Mouse (Mus musculus) lung, postnatal 0 days (tissue): Measurements from ENCODE around the gene Fmnl1. TPM values are rescaled to one million over a fixed set of nuclear protein-coding genes. Genes with fewer than 3 reads are reported as not detected.
A peak's percentile ranks its signal among the peaks of the same experiment; 100 is the strongest.

Experiments
- ATAC-seq: fragments of 200-750 bp; cut with Nextera tagmentation; 2 replicates; pipeline ENCODE4 v1.8.0; 2017; ENCODE audit warnings: moderate library complexity
- DNase-seq: peaks from one replicate; pipeline ENCODE4 v3.0.0-alpha.2; 2016; ENCODE audit warnings: low spot score
- H3K27ac ChIP-seq: fragments of 300-500 bp; sonication (generic); 2 replicates; pipeline ENCODE4 v1.5.1; 2014; ENCODE audit warnings: antibody characterized with exemption, mild to moderate bottlenecking, low read length, mixed read lengths
- H3K27me3 ChIP-seq: fragments of 300-500 bp; sonication (generic); replicated peaks from 2 replicates; pipeline ENCODE4 v1.6.1; 2014; ENCODE audit warnings: low read length, mixed read lengths; ENCODE audit not compliant: insufficient read depth
- H3K36me3 ChIP-seq: fragments of 300-500 bp; sonication (generic); 2 replicates; pipeline ENCODE4 v1.6.1; 2014; ENCODE audit warnings: low read length, mixed read lengths; ENCODE audit not compliant: insufficient read depth
- H3K4me1 ChIP-seq: fragments of 300-500 bp; sonication (generic); 2 replicates; pipeline ENCODE4 v1.6.1; 2014; ENCODE audit warnings: antibody characterized with exemption, low read depth, low read length, mixed read lengths; ENCODE audit not compliant: insufficient read depth
- H3K4me2 ChIP-seq: fragments of 300-500 bp; sonication (generic); replicated peaks from 2 replicates; pipeline ENCODE4 v1.6.1; 2014; ENCODE audit warnings: low read depth, mild to moderate bottlenecking, low read length, moderate library complexity, mixed read lengths
- H3K4me3 ChIP-seq: fragments of 300-500 bp; sonication (generic); 2 replicates; pipeline ENCODE4 v1.5.1; 2014; ENCODE audit warnings: low read depth, low read length
- H3K9ac ChIP-seq: fragments of 300-500 bp; sonication (generic); replicated peaks from 2 replicates; pipeline ENCODE4 v1.6.1; 2014; ENCODE audit warnings: low read depth, mild to moderate bottlenecking
- H3K9me3 ChIP-seq: fragments of 300-500 bp; sonication (generic); 2 replicates; pipeline ENCODE4 v1.6.1; 2016; ENCODE audit warnings: low read length, mixed read lengths
- CTCF ChIP-seq: IDR thresholded peaks from 2 replicates; pipeline ENCODE4 v1.5.1; 2016; ENCODE audit warnings: antibody characterized with exemption, mild to moderate bottlenecking
- EP300 ChIP-seq: IDR thresholded peaks from 2 replicates; pipeline ENCODE4 v1.6.1; 2016; ENCODE audit warnings: antibody characterized with exemption, mild to moderate bottlenecking, control low read depth
- WGBS: fragments of 180-500 bp; shearing (Covaris S2); extraction: QIAGEN DNeasy Blood & Tissue Kit; methylation state at CpG from one replicate; pipeline ENCODE4 v1.1.7; 2014; 5-methylcytosine and 5-hydroxymethylcytosine counted together
- polyA plus RNA-seq: library from polyadenylated mRNA; unstranded; fragments of >200 nt; fragmentation: Nextera tagmentation; extraction: Ambion mirVana; gene quantifications from 2 replicates; pipeline ENCODE4 v1.2.1, GENCODE M21; 2015

Fmnl1 gene
- polyA plus RNA-seq, 1 experiment from 2014 or later: 4.1 TPM

DNA sequence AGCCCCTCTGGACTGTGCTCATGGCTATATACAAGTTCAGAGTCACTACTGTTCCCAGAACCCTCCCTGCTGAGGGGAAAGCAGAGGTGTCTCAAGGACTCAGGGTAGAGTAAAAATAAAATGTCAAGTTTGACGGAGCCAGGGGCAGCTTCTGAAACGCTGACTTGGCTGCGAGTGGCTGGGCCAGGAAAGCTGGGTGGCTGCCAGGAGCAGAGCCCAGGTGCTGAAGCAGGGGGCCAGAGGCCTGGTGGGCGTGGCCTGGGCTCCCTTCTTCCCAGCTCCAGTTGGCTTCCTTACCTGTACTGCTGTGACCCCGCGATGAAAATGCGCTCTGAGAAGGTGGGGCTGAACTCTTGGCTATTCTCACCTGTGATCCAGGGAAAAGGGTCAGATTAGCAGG is 69.8 kb downstream of the Fmnl1 start:
- ATAC-seq (peak; percentile 32), DNase-seq (peak; percentile 72)
- peaks cover 5% of the 10 kb centered on the region; the same call in 1 of the 2 replicates for H3K4me1 ChIP-seq
- H3K36me3 ChIP-seq: peaks cover 25% of the 10 kb centered on the region; the same call in 1 of the 2 replicates
- TF ChIP-seq CTCF (no peak), EP300 (no peak)
- no peaks in the 10 kb centered on the region for H3K27me3 ChIP-seq
- no peaks in the 10 kb centered on the region for H3K9me3 ChIP-seq
- H3K4me2 ChIP-seq: no peak overlapping the region
- H3K4me3 ChIP-seq: no peak overlapping the region
- H3K9ac ChIP-seq: no peak overlapping the region
- peak overlapping the region; percentile 26; the same call in 1 of the 2 replicates for H3K27ac ChIP-seq
- 28% methylated on average over 5 of the region's 7 CpGs for WGBS

DNA sequence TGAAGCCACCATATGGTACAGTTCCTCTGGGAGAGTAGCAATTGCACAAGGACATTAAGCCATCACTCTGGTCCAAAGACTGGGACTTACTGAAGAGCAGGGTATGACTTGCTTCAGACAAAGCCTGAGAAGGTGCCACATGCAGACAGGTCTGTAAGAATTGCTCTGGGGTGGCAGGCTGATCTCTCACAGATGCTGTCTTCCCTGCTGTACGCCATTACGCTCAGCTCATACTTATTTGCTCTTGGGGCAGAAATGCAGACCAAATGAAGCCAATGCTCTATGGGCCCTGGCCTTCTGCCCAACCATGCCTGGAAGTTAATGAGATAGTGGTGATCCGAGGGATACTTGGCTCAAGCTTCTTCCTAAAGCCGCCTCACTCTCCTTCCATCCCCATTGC is 73.9 kb downstream of the Fmnl1 start:
- DNase-seq: peak; percentile 82
- H3K27me3 ChIP-seq: no peaks in the 10 kb centered on the region
- H3K9ac ChIP-seq: no peak overlapping the region
- no peak overlapping the region for H3K4me2 ChIP-seq
- H3K9me3 ChIP-seq: no peaks in the 10 kb centered on the region
- no peaks in the 10 kb centered on the region for H3K36me3 ChIP-seq
- H3K4me1 ChIP-seq: peaks cover 23% of the 10 kb centered on the region; the same call in 1 of the 2 replicates
- H3K4me3 ChIP-seq: no peak overlapping the region
- TF ChIP-seq CTCF: no peak
- TF ChIP-seq EP300: no peak
- ATAC-seq: peak; percentile 27
- WGBS: 66% methylated on average over 4 of the region's 4 CpGs
- no peak overlapping the region for H3K27ac ChIP-seq

DNA sequence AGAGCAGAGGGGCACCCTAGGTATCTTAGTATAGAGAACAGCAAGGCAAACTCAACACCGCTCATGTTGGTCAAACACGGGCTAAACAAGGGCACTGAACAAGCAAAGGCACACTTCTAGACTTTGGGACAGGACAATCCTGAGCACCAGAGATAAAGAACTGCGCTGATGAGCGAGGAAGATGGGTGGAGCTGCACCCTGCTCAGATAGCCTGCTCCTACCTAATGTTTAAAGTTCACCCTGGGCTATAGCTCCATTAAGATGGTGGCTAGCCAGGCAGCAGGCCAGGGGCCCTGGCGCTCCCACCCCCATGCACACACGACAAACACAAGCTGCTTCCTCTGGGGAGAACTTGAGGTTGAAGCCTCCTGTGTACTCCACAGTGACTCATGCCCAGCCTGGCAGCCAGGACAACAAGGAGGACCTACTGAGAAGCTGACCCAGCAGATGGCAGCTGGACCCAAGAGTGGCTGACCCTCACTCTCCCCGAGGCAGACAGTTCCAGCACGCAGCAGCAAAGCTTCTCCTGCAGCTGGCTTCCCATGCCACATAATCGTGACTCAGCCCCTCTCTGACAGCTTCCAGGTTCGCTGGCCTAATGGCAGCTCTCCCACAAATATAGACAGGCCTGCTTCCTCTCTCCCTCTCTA is 75.3 kb downstream of the Fmnl1 start:
- Histone ChIP-seq H3K9me3 (no peaks in the 10 kb centered on the region), H3K4me3 (no peak overlapping the region), H3K4me2 (no peak overlapping the region), H3K36me3 (no peaks in the 10 kb centered on the region), H3K27me3 (no peaks in the 10 kb centered on the region), H3K4me1 (peaks cover 23% of the 10 kb centered on the region; the same call in 1 of the 2 replicates), H3K27ac (peak overlapping the region; percentile 66), H3K9ac (no peak overlapping the region)
- TF ChIP-seq EP300 (no peak), CTCF (0 out of 2 replicates have a peak, but pooled peaks have one; percentile 16)
- peak; percentile 85 for DNase-seq
- peak; percentile 66 for ATAC-seq
- WGBS: 45% methylated on average over 10 of the region's 10 CpGs

DNA sequence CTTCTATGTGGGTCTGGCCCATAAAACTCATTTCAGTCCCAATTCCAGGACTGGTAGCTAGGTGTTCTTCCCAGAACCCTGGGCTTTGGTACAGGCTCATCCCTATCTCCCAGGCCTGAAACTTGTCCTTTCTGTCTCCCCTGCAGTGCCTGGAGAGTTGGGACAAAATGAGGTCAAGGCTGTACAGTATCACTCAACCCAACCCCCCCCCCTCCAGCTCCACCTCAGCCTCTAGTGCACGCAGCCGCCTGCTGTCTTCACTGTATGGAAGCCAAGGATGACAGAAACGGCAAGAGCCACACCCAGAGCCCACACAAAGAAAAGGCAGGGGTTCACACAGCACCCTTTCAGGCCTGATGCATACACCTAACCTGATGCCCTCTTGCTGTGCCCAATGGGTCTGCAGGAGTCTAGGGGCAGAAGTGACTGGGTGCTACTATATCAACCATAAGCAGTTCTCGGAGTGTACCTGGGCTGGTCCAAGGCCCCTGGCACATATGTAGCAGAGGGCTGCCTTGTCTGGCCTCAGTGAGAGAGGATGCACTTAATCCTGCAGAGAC is 75.9 kb downstream of the Fmnl1 start:
- Histone ChIP-seq H3K4me2 (no peak overlapping the region), H3K27me3 (no peaks in the 10 kb centered on the region), H3K4me1 (peaks cover 18% of the 10 kb centered on the region; the same call in 1 of the 2 replicates), H3K36me3 (no peaks in the 10 kb centered on the region), H3K9ac (no peak overlapping the region), H3K4me3 (no peak overlapping the region), H3K27ac (peak overlapping the region; percentile 66), H3K9me3 (no peaks in the 10 kb centered on the region)
- no peak for DNase-seq
- WGBS: 38% methylated on average over 4 of the region's 4 CpGs
- no peak for ATAC-seq
- TF ChIP-seq CTCF (no peak), EP300 (no peak)

DNA sequence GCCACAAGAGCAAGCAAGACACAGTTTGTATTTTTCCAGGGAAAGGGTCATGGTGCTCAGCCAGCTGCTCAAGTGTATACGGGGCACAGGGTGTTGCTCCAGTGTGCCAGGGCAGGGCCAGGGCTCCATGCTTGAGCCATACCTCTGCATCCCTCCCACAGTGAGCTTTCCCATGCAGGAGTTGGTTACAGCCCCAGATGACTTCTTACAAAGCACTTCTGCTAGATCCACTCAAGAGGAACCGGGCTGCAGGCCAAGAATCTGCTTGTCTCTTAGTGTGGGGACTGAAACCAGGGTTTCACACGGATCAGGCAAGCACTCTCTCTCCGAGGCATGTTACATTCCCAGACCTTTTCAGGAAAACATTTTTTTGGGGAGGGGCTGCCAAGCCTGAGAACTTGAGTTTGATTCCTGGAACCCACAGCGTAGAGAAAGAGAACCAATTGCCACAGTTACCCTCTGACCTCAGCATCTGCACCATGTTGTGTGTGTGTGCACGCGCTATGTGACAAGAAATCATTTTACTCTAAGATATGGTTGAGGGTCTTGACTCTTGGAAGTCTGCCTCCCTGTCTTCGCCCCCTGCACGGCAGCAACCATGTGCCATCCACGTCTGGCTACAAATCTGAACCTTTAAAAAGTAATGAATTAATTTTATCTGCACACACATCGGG is 76.7 kb downstream of the Fmnl1 start:
- Histone ChIP-seq H3K9me3 (no peaks in the 10 kb centered on the region), H3K27ac (peak overlapping the region; percentile 22), H3K36me3 (no peaks in the 10 kb centered on the region), H3K4me2 (no peak overlapping the region), H3K9ac (no peak overlapping the region), H3K4me3 (no peak overlapping the region), H3K27me3 (no peaks in the 10 kb centered on the region), H3K4me1 (peaks cover 18% of the 10 kb centered on the region; the same call in 1 of the 2 replicates)
- ATAC-seq: peak; percentile 88
- TF ChIP-seq CTCF (no peak), EP300 (peak; percentile 76)
- WGBS: 34% methylated on average over 11 of the region's 11 CpGs
- DNase-seq: peak; percentile 96

Other genes starting within 250 kb of the Fmnl1 start
- gene Kif18b, start 246.0 kb upstream of the Fmnl1 start, polyA plus RNA-seq: 0.33 and 0.36 TPM in 2 replicates
- 0.30 and 0.31 TPM in 2 replicates for gene C1ql1, start 224.4 kb upstream of the Fmnl1 start, polyA plus RNA-seq
- gene Nmt1, start 142.9 kb upstream of the Fmnl1 start, polyA plus RNA-seq: 50.5 and 52.1 TPM in 2 replicates
- 43.5 and 51.1 TPM in 2 replicates for gene Dcakd, start 142.8 kb upstream of the Fmnl1 start, polyA plus RNA-seq
- 3.7 and 3.8 TPM in 2 replicates for gene Plcd3, start 69.4 kb upstream of the Fmnl1 start, polyA plus RNA-seq
- 28.8 and 34.5 TPM in 2 replicates for gene Acbd4, start 69.4 kb upstream of the Fmnl1 start, polyA plus RNA-seq
- 6.5 TPM in 2 replicates for gene Hexim1, start 54.9 kb upstream of the Fmnl1 start, polyA plus RNA-seq
- 6.2 and 7.1 TPM in 2 replicates for gene Hexim2, start 38.7 kb upstream of the Fmnl1 start, polyA plus RNA-seq
- gene 1700023F06Rik, start 37.5 kb downstream of the Fmnl1 start, polyA plus RNA-seq: 0.38 and 0.44 TPM in 2 replicates
- gene Spata32, start 47.3 kb downstream of the Fmnl1 start, polyA plus RNA-seq: not detected in 2 replicates
- 2.6 and 4.0 TPM in 2 replicates for gene Map3k14, start 96.4 kb downstream of the Fmnl1 start, polyA plus RNA-seq
- gene Arhgap27, start 192.6 kb downstream of the Fmnl1 start, polyA plus RNA-seq: 18.5 and 20.0 TPM in 2 replicates
- gene Plekhm1, start 241.6 kb downstream of the Fmnl1 start, polyA plus RNA-seq: 8.1 and 9.4 TPM in 2 replicates